Comparison of ENCODE assay signal across 7 mouse cellular contexts in the genomic region with DNA sequence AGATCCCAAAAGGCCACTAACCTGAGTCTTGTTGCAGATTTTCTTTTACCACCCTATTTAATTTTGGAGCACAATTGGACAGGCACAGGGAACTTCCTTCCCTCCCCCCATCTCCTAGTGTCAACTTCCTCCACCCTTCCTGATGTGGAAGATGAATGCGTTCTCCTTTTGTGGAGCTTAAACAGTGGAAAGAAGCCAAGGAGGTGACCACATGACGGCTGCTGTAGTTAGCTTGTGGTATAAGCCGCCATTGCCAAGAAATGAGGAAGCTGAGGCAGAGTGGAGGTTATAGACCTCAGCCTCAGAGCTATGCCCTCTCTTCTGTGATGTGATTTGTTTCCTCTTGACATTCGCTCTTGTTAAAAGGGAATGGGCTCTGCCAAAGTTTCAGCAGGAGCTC. TPM values are rescaled to one million over a fixed set of nuclear protein-coding genes. Genes with fewer than 3 reads are reported as not detected.
A peak's percentile ranks its signal among the peaks of the same experiment; 100 is the strongest.
DNase-seq lines count a peak whose midpoint lies in the region; ATAC-seq lines count a peak whose summit lies in the region.

No protein-coding gene starts in this region.

- peak; percentile 72 for ATAC-seq in monocyte, adult 5-6 weeks (replicated peaks; ENCODE audit: insufficient number of reproducible peaks, low FRiP score, low TSS enrichment, poor library complexity, severe bottlenecking)

- DNase-seq in layer of hippocampus, adult 9-11 months, result peak; percentile 78
- DNase-seq in layer of hippocampus, adult 18-20 months (ENCODE audit: low spot score in 2 of 2), result no peak
- peak; percentile 71 to 88 for DNase-seq in heart, adult 9 months (ENCODE audit: low spot score in 2 of 2)
- DNase-seq in kidney, postnatal 25 days, result peak; percentile 56 to 62
- DNase-seq in cerebellum, postnatal 36 days, result no peak
- DNase-seq in c-Kit-positive CD71-positive TER-119-positive erythroid progenitor cells, embryonic 14.5 days (ENCODE audit: low spot score), result no peak

RNA-seq across cellular contexts. Expression of gene Stard9, which starts 3.0 kb away (rescaled TPM):
- 1 to 10 TPM; 7.5 to 8.2 TPM for total RNA-seq in layer of hippocampus, adult 18-20 months (2021)
- 4.1 to 9.6 TPM (median 6.0 TPM) in 3 replicates for total RNA-seq in monocyte, adult 5-6 weeks (2017)

RNA-seq across cellular contexts. Expression of gene Lrrc57, which starts 22.6 kb away (rescaled TPM):
- total RNA-seq in layer of hippocampus, adult 18-20 months (2021), result 10 to 100 TPM; 30.9 to 32.2 TPM
- total RNA-seq in monocyte, adult 5-6 weeks (2017), result 19.6 to 36.9 TPM (median 28.1 TPM) in 3 replicates

RNA-seq across cellular contexts. Expression of gene Haus2, which starts 22.8 kb away (rescaled TPM):
- 10 to 100 TPM; 12.1 to 12.2 TPM for total RNA-seq in layer of hippocampus, adult 18-20 months (2021)
- total RNA-seq in monocyte, adult 5-6 weeks (2017), result 12.5 to 16.3 TPM (median 16.0 TPM) in 3 replicates

Comparison
In these comparisons a context has a peak if more than half of its experiments do, and no peak if none do; other contexts are left out.
1. DNase-seq: peak in layer of hippocampus, adult 9-11 months (single experiment), heart, adult 9 months (2 of 2) and kidney, postnatal 25 days (2 of 2); none in layer of hippocampus, adult 18-20 months (0 of 2), cerebellum, postnatal 36 days (0 of 2) and c-Kit-positive CD71-positive TER-119-positive erythroid progenitor cells, embryonic 14.5 days (single experiment).